Mouse (Mus musculus) lung, adult 2 months (tissue): ENCODE data around the gene Ramp1.

Source experiments
- CTCF ChIP-seq: fragments of 200-500 bp; IDR thresholded peaks from 2 replicates; pipeline ENCODE4 v1.5.1; 2011; ENCODE audit warnings: mild to moderate bottlenecking, low read length, control low read depth; ENCODE audit not compliant: insufficient read depth
- POLR2A ChIP-seq: fragments of 200-500 bp; IDR thresholded peaks from 2 replicates; pipeline ENCODE4 v1.6.1; 2011; ENCODE audit warnings: low read depth, mild to moderate bottlenecking, control low read depth, low read length, borderline replicate concordance; ENCODE audit errors: extremely low read depth

GRCm38 (mm10) chr1:91227381-91228054 lies 47.9 kb downstream of the Ramp1 start:
- no peak for TF ChIP-seq POLR2A
- no peak for TF ChIP-seq CTCF
